Mouse (Mus musculus): ENCODE data around the gene Adgrl2. TPM values are rescaled to one million over a fixed set of nuclear protein-coding genes. Genes with fewer than 3 reads are reported as not detected.

The Adgrl2 gene
- total RNA-seq, 2 experiments from 2014 or later: 0.58 to 2.0 TPM

GRCm38 (mm10) chr3:148842533-148842932 is 147.8 kb downstream of the Adgrl2 start:
- ATAC-seq (replicated peaks; ENCODE audit: low FRiP score, poor library complexity, severe bottlenecking): no peak

- no peak for ATAC-seq (replicated peaks; ENCODE audit: low FRiP score, poor library complexity, severe bottlenecking)
These were observed 151.5 kb downstream of the Adgrl2 start for GRCm38 (mm10) chr3:148838835-148839296.

- ATAC-seq (replicated peaks; ENCODE audit: low FRiP score, poor library complexity, severe bottlenecking): no peak
These were observed 152.1 kb downstream of the Adgrl2 start for GRCm38 (mm10) chr3:148838095-148838834.

- no peak for ATAC-seq (replicated peaks; ENCODE audit: low FRiP score, poor library complexity, severe bottlenecking)
These were observed 155.2 kb downstream of the Adgrl2 start for GRCm38 (mm10) chr3:148835136-148835535.

- ATAC-seq (replicated peaks; ENCODE audit: low FRiP score, poor library complexity, severe bottlenecking): no peak
These were observed 157.1 kb downstream of the Adgrl2 start for GRCm38 (mm10) chr3:148833070-148833769.

- no peak for ATAC-seq (replicated peaks; ENCODE audit: low FRiP score, poor library complexity, severe bottlenecking)
These were observed 158.4 kb downstream of the Adgrl2 start for GRCm38 (mm10) chr3:148832001-148832400.

- ATAC-seq (replicated peaks; ENCODE audit: low FRiP score, poor library complexity, severe bottlenecking): no peak
These were observed 161.8 kb downstream of the Adgrl2 start for GRCm38 (mm10) chr3:148828519-148828918.

GRCm38 (mm10) chr3:148823551-148823950 is 166.8 kb downstream of the Adgrl2 start:
- ATAC-seq (replicated peaks; ENCODE audit: low FRiP score, poor library complexity, severe bottlenecking): no peak

- ATAC-seq (replicated peaks; ENCODE audit: low FRiP score, poor library complexity, severe bottlenecking): no peak
These were observed 168.7 kb downstream of the Adgrl2 start for GRCm38 (mm10) chr3:148821632-148822031.

- no peak for ATAC-seq (replicated peaks; ENCODE audit: low FRiP score, poor library complexity, severe bottlenecking)
These were observed 170.9 kb downstream of the Adgrl2 start for GRCm38 (mm10) chr3:148819323-148820046.

GRCm38 (mm10) chr3:148818414-148819105 is 171.8 kb downstream of the Adgrl2 start:
- ATAC-seq (replicated peaks; ENCODE audit: low FRiP score, poor library complexity, severe bottlenecking): no peak

- ATAC-seq (replicated peaks; ENCODE audit: low FRiP score, poor library complexity, severe bottlenecking): no peak
These were observed 172.9 kb downstream of the Adgrl2 start for GRCm38 (mm10) chr3:148817491-148817890.

GRCm38 (mm10) chr3:148813121-148813520 is 177.2 kb downstream of the Adgrl2 start:
- no peak for ATAC-seq (replicated peaks; ENCODE audit: low FRiP score, poor library complexity, severe bottlenecking)

- no peak for ATAC-seq (replicated peaks; ENCODE audit: low FRiP score, poor library complexity, severe bottlenecking)
These were observed 178.3 kb downstream of the Adgrl2 start for GRCm38 (mm10) chr3:148812059-148812458.

- ATAC-seq (replicated peaks; ENCODE audit: low FRiP score, poor library complexity, severe bottlenecking): no peak
These were observed 183.4 kb downstream of the Adgrl2 start for GRCm38 (mm10) chr3:148806977-148807376.

- ATAC-seq (replicated peaks; ENCODE audit: low FRiP score, poor library complexity, severe bottlenecking): no peak
These were observed 197.0 kb downstream of the Adgrl2 start for GRCm38 (mm10) chr3:148793286-148793913.

- no peak for ATAC-seq (replicated peaks; ENCODE audit: low FRiP score, poor library complexity, severe bottlenecking)
These were observed 220.0 kb downstream of the Adgrl2 start for GRCm38 (mm10) chr3:148770310-148770709.

Data from erythroblast, adult 5-6 weeks (primary cell).